Mouse (Mus musculus) small intestine, adult 2 months (tissue): Measurements from ENCODE around the gene Pan2.

Experiments used
- CTCF ChIP-seq: fragments of 200-500 bp; IDR thresholded peaks from 2 replicates; pipeline ENCODE4 v1.5.1; 2012; ENCODE audit warnings: low read depth, mild to moderate bottlenecking, control low read depth, inconsistent platforms, low read length, moderate library complexity, mixed read lengths; ENCODE audit not compliant: insufficient replicate concordance, insufficient read length; ENCODE audit errors: extremely low read depth
- POLR2A ChIP-seq: fragments of 200-500 bp; IDR thresholded peaks from 2 replicates; pipeline ENCODE4 v1.6.1; 2012; ENCODE audit warnings: low read depth, mild to moderate bottlenecking, control low read depth, inconsistent platforms, low read length, moderate library complexity

- TF ChIP-seq CTCF (no peak), POLR2A (no peak)
Observed at GRCm38 (mm10) chr10:128269206-128269910, 33.8 kb upstream of the Pan2 start.
